Mouse (Mus musculus): ENCODE measurements at regions not wholly inside any gene's neighbourhood (a gene's known extent, or its start where the extent isn't known, plus 50 kb on each side); places are given as distances from the start of the nearest gene placed in this dataset.

- Histone ChIP-seq H3K79me3 (ENCODE audit: low read depth) (no peaks in the 10 kb centered on the region), H3K79me2 (ENCODE audit: control insufficient read depth, insufficient read depth) (no peaks in the 10 kb centered on the region), H3K36me3 (ENCODE audit: control insufficient read depth, insufficient read depth) (no peaks in the 10 kb centered on the region), H3K27me3 (ENCODE audit: control insufficient read depth, insufficient read depth, insufficient read length) (no peaks in the 10 kb centered on the region), H3ac (ENCODE audit: control insufficient read depth, insufficient read length, low read depth) (no peak overlapping the region), H3K4me3 (ENCODE audit: insufficient read depth, poor library complexity, severe bottlenecking) (no peak overlapping the region)
- TF ChIP-seq USF1 (IDR thresholded peaks at IDR 0.05; ENCODE audit: low read depth), result peak; percentile 22
- TF ChIP-seq MYOD1 (IDR thresholded peaks at IDR 0.05; ENCODE audit: control insufficient read depth, insufficient read length, low read depth), result no peak
- peak; percentile 93 for TF ChIP-seq CEBPB (IDR thresholded peaks at IDR 0.05; ENCODE audit: low read depth)
- TF ChIP-seq FOSL1 (IDR thresholded peaks at IDR 0.05; ENCODE audit: insufficient read depth, low read length, poor library complexity, severe bottlenecking), result peak; percentile 5
These were observed 142.4 kb upstream of the Dock1 start for GRCm38 (mm10) chr7:134528026-134528425.

- Histone ChIP-seq H3ac (ENCODE audit: control insufficient read depth, insufficient read length, low read depth) (no peak overlapping the region), H3K4me3 (ENCODE audit: insufficient read depth, poor library complexity, severe bottlenecking) (no peak overlapping the region), H3K79me3 (ENCODE audit: low read depth) (no peaks in the 10 kb centered on the region), H3K79me2 (ENCODE audit: control insufficient read depth, insufficient read depth) (no peaks in the 10 kb centered on the region), H3K27me3 (ENCODE audit: control insufficient read depth, insufficient read depth, insufficient read length) (no peaks in the 10 kb centered on the region), H3K36me3 (ENCODE audit: control insufficient read depth, insufficient read depth) (no peaks in the 10 kb centered on the region)
- TF ChIP-seq CTCF (IDR thresholded peaks at IDR 0.05; ENCODE audit: control insufficient read depth, insufficient read depth, insufficient read length), result no peak
- no peak for TF ChIP-seq FOSL1 (IDR thresholded peaks at IDR 0.05; ENCODE audit: insufficient read depth, low read length, poor library complexity, severe bottlenecking)
- TF ChIP-seq MAX (IDR thresholded peaks at IDR 0.05), result no peak
- no peak for TF ChIP-seq MYOD1 (IDR thresholded peaks at IDR 0.05; ENCODE audit: control insufficient read depth, insufficient read length, low read depth)
- no peak for TF ChIP-seq USF1 (IDR thresholded peaks at IDR 0.05; ENCODE audit: low read depth)
- TF ChIP-seq CEBPB (IDR thresholded peaks at IDR 0.05; ENCODE audit: low read depth), result no peak
- TF ChIP-seq MYOG (IDR thresholded peaks at IDR 0.05; ENCODE audit: control insufficient read depth, extremely low read depth, insufficient read length), result no peak
These were observed 135.6 kb upstream of the Dock1 start for GRCm38 (mm10) chr7:134534821-134535220.

- no peaks in the 10 kb centered on the region for H3K79me3 ChIP-seq (ENCODE audit: low read depth)
- peaks cover 4% of the 10 kb centered on the region for H3K27me3 ChIP-seq (ENCODE audit: control insufficient read depth, insufficient read depth, insufficient read length)
- no peaks in the 10 kb centered on the region for H3K79me2 ChIP-seq (ENCODE audit: control insufficient read depth, insufficient read depth)
- no peaks in the 10 kb centered on the region for H3K36me3 ChIP-seq (ENCODE audit: control insufficient read depth, insufficient read depth)
- no peak overlapping the region for H3ac ChIP-seq (ENCODE audit: control insufficient read depth, insufficient read length, low read depth)
- TF ChIP-seq CEBPB (IDR thresholded peaks at IDR 0.05; ENCODE audit: low read depth) (no peak), USF1 (IDR thresholded peaks at IDR 0.05; ENCODE audit: low read depth) (no peak), CTCF (IDR thresholded peaks at IDR 0.05; ENCODE audit: control insufficient read depth, insufficient read depth, insufficient read length) (no peak), MAX (IDR thresholded peaks at IDR 0.05) (no peak), MYOD1 (IDR thresholded peaks at IDR 0.05; ENCODE audit: control insufficient read depth, insufficient read length, low read depth) (no peak), FOSL1 (IDR thresholded peaks at IDR 0.05; ENCODE audit: insufficient read depth, low read length, poor library complexity, severe bottlenecking) (no peak), MYOG (IDR thresholded peaks at IDR 0.05; ENCODE audit: control insufficient read depth, extremely low read depth, insufficient read length) (no peak)
- no peak overlapping the region for H3K4me3 ChIP-seq (ENCODE audit: insufficient read depth, poor library complexity, severe bottlenecking)
These were observed 128.8 kb upstream of the Dock1 start for GRCm38 (mm10) chr7:134541699-134542098.

- H3K36me3 ChIP-seq (ENCODE audit: control insufficient read depth, insufficient read depth), result no peaks in the 10 kb centered on the region
- no peak overlapping the region for H3ac ChIP-seq (ENCODE audit: control insufficient read depth, insufficient read length, low read depth)
- H3K27me3 ChIP-seq (ENCODE audit: control insufficient read depth, insufficient read depth, insufficient read length), result peaks cover 4% of the 10 kb centered on the region
- H3K79me2 ChIP-seq (ENCODE audit: control insufficient read depth, insufficient read depth), result no peaks in the 10 kb centered on the region
- TF ChIP-seq MAX (IDR thresholded peaks at IDR 0.05), result no peak
- no peak for TF ChIP-seq MYOD1 (IDR thresholded peaks at IDR 0.05; ENCODE audit: control insufficient read depth, insufficient read length, low read depth)
- no peak for TF ChIP-seq FOSL1 (IDR thresholded peaks at IDR 0.05; ENCODE audit: insufficient read depth, low read length, poor library complexity, severe bottlenecking)
- no peak for TF ChIP-seq CTCF (IDR thresholded peaks at IDR 0.05; ENCODE audit: control insufficient read depth, insufficient read depth, insufficient read length)
- TF ChIP-seq USF1 (IDR thresholded peaks at IDR 0.05; ENCODE audit: low read depth), result no peak
- no peak for TF ChIP-seq MYOG (IDR thresholded peaks at IDR 0.05; ENCODE audit: control insufficient read depth, extremely low read depth, insufficient read length)
- TF ChIP-seq CEBPB (IDR thresholded peaks at IDR 0.05; ENCODE audit: low read depth), result no peak
- H3K79me3 ChIP-seq (ENCODE audit: low read depth), result no peaks in the 10 kb centered on the region
- H3K4me3 ChIP-seq (ENCODE audit: insufficient read depth, poor library complexity, severe bottlenecking), result no peak overlapping the region
These were observed 124.3 kb upstream of the Dock1 start for GRCm38 (mm10) chr7:134546187-134546586.

DNA sequence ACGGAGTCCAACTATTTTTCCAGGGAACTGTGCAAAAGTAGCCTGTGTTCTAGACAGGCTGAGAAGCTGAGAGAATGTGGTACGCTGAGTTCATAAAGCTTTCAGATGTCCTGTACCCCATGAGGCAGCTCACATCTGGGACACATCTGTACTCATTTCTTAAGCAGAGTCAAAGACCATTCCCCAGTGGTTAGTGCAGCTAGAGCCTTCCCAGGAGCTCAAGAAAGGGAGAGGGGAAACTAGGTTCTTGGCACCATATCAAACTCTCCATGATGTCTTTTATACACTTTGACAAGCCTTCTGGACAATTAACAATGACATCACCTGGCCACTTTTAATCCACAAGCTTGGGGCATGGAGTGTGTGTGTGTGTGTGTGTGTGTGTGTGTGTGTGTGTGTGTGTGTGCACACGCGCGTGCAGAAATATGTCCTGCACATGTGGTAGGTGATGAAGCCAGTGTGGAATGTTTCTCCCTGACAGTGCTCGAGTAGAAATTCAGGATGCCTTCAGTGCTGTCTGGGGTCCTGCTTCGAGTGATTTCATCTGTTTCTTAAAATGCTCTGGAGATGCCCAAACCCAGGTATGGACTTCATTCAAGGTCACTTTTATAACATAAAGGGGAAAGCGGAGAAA, 121.1 kb upstream of the Dock1 start:
- Histone ChIP-seq H3K36me3 (ENCODE audit: control insufficient read depth, insufficient read depth) (no peaks in the 10 kb centered on the region), H3K79me2 (ENCODE audit: control insufficient read depth, insufficient read depth) (no peaks in the 10 kb centered on the region), H3K4me3 (ENCODE audit: insufficient read depth, poor library complexity, severe bottlenecking) (no peak overlapping the region), H3K79me3 (ENCODE audit: low read depth) (no peaks in the 10 kb centered on the region), H3K27me3 (ENCODE audit: control insufficient read depth, insufficient read depth, insufficient read length) (no peaks in the 10 kb centered on the region), H3ac (ENCODE audit: control insufficient read depth, insufficient read length, low read depth) (no peak overlapping the region)
- no peak for TF ChIP-seq CTCF (IDR thresholded peaks at IDR 0.05; ENCODE audit: control insufficient read depth, insufficient read depth, insufficient read length)
- no peak for TF ChIP-seq MYOG (IDR thresholded peaks at IDR 0.05; ENCODE audit: control insufficient read depth, extremely low read depth, insufficient read length)
- TF ChIP-seq FOSL1 (IDR thresholded peaks at IDR 0.05; ENCODE audit: insufficient read depth, low read length, poor library complexity, severe bottlenecking), result no peak
- TF ChIP-seq MAX (IDR thresholded peaks at IDR 0.05), result no peak
- TF ChIP-seq MYOD1 (IDR thresholded peaks at IDR 0.05; ENCODE audit: control insufficient read depth, insufficient read length, low read depth), result no peak
- TF ChIP-seq USF1 (IDR thresholded peaks at IDR 0.05; ENCODE audit: low read depth), result no peak
- TF ChIP-seq CEBPB (IDR thresholded peaks at IDR 0.05; ENCODE audit: low read depth), result no peak
